Mouse (Mus musculus) stomach, postnatal 0 days (tissue): ENCODE data around the gene Ankdd1b.

ENCODE experiments used
- CTCF ChIP-seq: IDR thresholded peaks from 2 replicates; pipeline ENCODE4 v1.5.1; 2016; ENCODE audit warnings: antibody characterized with exemption, low read depth, mild to moderate bottlenecking, moderate library complexity
- EP300 ChIP-seq: optimal IDR thresholded peaks from 2 replicates; pipeline ENCODE3; 2016; ENCODE audit warnings: antibody characterized with exemption

DNA sequence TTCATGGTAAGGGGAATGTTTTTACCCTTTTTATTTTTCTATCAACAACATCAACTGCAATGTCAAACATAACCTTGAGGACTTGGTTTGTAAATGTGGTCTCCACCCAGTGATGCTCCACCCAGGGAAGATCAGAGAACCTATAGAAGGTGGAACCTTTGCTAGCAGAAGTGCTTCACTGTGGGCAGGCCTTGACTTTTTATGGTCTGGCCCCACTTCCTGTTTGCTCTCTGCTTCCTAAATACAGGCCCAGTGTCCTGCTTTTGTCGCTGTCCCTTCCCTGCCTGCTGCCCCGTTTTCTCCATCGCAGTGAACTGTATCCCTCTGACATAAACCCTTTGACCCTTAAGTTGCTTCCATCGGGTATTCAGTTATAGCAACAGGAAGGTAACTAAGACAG is 93.1 kb downstream of the Ankdd1b start:
- TF ChIP-seq CTCF (no peak), EP300 (no peak)
